Mouse (Mus musculus): ENCODE measurements around the gene Kat2a.

The Kat2a gene

DNA sequence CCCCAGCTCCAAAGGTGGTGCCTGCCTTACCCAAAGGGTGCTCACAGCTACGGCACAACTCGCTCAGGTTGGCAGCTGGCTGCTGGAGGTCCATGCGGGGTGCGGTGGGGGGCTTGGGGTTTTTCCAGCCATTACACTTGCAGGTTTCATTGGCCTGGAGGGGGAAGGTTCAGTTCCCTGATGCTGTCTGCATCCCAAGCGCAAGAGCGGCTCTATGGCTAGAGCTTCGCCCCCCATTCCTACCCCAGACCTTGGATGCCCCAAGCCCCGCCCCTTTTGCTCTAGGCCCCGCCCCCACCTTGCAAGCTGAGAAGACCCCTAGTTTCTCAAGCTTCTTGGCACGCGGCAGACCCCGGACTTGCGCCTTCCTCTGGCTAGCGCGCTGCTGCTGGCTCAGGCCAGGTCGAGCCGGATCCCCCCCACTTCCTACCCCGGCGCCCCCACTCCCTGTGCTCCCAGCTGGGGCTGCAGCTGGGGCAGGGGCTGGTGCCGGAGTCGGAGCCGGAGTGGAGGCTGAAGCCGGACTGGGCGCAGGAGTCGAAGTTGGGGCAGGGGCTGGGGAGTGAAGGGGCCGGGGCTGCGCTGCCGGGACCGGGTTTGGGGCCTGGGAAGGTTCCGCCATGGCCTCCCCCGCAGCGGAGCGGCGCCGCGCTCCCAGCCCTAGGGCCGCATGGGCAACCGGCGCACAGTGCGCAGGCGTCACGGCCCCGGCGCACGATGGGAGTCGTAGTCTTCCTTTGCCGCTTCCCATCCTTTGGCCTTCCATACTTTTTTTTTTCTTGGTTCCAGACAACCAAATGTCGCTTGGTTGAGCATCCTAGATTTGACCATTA, at the start of gene Kat2a:
TSS of gene Kat2a (minus strand) at position 683 of the 833 bp plus-strand sequence.
- peak; percentile 77 to 88 for DNase-seq (ENCODE audit: low spot score in 2 of 2)

DNA sequence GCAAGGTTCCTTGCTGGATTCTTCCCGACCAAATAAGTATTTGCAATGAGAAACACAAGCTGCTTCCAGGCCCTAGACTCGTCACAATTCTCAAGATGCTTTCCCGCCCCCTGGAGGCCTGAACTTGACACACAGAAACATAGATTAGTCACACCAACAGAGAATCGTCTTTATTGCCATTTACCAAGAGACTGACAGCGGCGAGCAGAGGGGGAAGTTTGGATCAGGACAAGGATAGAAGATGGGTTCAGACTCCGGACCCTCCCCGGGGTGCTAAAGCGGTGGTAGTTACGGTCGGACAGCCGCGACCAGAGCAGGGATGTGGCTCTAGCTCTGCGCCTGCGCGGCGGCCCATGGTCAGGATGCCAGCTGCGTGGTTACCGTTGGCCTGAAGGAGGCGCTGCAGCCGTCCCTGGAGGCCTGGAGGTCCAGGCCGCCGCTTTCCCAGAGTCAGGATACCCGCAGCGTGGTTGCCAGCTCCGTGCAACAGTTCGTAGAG, 49.3 kb upstream of the Kat2a start:
- peak; percentile 81 to 94 for DNase-seq (ENCODE audit: low spot score in 2 of 2)

DNA sequence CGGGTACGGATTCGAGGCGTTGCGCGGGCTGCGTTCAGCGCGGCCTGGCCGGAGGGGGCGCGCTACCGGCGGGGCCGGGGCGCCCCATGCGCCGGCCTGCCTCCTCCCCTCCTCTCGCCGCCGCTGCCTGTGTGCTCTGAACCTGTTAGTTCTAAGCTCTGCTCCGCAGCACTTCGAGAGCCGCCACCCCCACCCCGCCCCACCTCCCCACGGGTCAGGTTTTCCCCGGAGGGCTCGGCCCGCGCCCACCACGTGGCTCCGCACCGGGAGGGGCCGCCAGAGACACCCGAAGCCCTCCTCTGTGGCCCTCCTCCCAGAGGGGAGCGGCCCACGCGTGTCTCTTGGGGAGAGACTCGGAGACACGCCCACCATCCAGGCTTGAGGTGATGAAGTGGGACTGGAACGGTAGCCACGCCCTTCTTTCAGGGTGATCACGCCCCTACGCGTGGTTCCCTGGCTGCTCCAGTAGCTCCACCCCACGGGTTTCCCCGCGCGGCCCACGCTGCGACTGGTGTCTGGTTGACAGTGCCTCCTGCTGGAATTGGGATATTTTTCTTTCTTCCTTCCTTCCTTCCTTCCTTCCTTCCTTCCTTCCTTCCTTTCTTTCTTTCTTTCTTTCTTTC, 47.5 kb upstream of the Kat2a start, which contains the start of gene Kcnh4:
TSS of gene Kcnh4 (minus strand) at position 332 of the 623 bp plus-strand sequence.
- DNase-seq (ENCODE audit: low spot score in 2 of 2): peak; percentile 72 to 81

DNA sequence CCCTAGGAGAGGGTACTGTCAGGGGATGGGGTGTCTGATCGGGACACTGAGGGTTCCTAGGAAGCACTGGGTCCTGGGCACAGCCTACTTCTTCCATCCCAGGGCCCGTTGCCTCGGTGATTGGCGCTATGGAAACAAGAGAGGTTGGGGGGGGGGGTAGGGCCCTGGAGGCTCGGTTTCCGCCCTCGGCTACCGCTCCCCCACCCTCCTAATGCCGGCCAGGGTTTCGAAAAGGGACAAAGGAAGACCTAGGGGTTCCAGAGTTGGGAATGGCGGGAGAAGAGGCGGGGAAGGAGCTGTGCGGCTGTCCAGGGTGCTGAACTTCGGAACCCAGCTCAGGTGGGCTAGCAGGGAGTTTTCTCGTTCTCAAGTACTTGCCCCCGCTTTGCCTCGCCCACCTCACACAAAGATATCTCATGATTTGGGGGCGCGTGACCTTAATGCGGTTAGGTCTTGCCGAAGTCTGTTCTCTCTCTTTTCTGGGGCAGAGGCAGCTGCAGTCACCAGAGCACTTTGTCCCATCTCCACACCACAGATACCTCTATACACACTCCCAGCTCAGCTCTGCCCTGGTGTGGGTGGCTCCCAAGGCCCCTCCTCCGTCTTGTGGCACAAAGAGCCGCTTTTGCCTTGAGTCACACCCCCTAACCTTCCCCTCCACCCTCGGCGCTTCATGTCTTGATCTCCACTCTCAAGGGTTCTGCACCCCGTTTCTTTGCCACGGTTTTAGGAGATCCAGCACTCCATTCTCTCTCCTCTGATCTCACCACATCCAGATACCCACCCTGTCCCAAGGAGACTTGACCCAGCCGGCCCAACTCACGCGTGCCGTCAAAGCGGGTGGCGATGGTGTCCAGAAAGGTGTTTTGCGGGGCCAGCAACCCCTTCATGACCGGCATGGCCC, 46.7 kb upstream of the Kat2a start:
- peak in 1 of 2 experiments; percentile 76 for DNase-seq (ENCODE audit: low spot score in 2 of 2)

DNA sequence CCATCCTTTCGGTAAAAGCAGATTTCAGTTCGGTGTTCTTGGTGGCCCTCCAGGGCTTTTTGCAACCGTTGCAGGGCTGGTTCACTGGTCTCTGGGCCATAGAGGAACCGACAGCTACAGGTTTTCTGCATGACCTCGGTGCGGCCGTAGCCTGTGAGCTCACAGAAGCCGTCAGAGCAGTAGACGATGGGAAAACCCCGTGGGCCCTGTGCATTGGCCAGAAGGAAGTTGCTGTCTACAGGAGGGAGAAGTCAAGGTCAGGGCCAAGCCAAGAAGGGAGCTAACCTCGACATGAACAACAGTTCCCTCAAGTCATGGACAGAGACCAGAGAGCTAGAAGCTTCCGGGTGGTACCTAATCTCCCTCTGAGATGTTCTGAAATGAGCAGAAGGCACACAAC, 45.3 kb upstream of the Kat2a start:
- DNase-seq (ENCODE audit: low spot score in 2 of 2): no peak

DNA sequence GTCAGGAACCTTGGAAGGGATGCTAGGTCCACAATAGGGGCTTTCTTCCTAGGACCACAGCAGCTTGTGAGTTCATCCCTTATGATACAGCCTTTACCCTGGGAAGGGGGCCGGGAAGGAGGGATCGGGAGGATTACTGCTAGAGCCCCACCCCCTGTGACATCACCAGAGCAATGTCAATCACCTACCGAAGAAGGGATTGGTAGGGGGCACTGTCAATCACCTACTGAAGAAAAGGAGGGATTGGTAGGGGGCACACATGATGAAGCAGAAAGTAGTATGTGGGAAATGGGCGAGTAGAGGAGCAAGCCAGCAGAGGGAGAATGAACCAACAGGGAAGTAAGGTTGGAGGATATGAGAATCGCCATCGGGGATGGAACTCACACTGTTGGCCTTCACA, 44.2 kb upstream of the Kat2a start:
- no peak for DNase-seq (ENCODE audit: low spot score in 2 of 2)

DNA sequence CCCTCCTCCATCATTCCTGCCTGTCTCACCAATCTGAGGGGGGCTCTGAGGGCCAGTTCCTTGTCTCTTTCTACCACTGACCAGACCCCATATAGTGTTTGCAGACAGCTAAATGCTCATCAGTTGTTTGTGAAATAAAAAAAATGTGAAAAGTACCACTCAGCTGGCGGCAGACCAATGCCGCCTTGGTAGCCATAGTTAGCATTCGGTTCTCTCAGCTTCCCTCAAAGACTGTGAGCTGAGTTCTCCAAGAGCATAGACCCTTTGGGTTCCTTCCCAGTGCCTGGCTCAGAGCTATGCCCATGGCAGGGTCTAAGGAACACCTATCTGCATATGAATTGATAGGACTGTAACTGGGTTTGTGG, 42.4 kb upstream of the Kat2a start:
- no peak for DNase-seq (ENCODE audit: low spot score in 2 of 2)

DNA sequence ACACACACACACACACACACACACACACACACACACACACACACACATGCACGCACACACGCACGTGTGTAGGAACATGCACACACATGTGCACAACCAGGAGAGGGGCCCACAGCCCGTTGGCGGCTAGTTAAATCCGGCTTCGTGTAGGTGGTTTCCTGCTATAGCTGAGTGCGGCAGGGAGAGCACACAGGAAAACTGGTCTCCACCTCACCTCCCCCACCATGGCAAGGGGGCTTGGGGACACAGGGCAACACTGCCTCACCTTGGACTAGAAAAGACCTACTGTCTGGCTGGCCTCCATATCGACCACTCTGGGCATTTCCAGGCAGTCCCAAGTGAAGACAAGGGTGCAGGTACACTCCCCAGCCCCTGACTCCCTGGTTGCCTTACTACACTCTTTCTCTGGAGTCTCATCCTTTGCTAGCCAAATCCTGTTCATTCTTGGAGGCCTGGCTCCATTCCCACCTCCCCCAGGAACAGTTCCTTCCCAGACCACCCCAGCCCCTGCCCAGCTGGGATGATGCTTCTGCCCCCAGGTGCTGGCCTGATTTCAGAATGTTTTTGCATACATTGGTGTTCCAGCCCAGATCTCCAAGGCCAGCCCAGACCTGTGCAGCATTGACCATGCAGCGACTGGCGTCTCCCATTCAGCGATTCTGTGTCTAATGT, 41.9 kb upstream of the Kat2a start:
- DNase-seq (ENCODE audit: low spot score in 2 of 2): no peak

DNA sequence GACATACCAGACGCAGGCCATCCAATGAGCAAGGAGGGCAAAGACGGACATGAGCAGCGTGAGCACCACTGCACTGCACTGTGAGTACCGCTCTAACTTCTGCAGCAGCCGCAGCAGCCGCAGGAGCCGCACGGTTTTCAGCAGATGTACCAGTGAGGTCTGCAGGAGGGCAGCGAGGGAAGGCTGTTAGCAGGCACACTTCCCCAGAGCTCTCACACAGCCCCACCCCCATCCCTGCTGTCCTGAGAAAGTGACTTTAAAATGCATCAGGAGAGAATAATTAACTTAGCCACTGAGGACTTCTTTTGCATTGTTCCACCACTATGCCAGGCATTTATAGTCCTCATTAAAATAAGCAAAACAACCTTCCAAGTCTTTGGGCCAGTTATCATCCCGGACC, 40.0 kb upstream of the Kat2a start:
- no peak for DNase-seq (ENCODE audit: low spot score in 2 of 2)

DNA sequence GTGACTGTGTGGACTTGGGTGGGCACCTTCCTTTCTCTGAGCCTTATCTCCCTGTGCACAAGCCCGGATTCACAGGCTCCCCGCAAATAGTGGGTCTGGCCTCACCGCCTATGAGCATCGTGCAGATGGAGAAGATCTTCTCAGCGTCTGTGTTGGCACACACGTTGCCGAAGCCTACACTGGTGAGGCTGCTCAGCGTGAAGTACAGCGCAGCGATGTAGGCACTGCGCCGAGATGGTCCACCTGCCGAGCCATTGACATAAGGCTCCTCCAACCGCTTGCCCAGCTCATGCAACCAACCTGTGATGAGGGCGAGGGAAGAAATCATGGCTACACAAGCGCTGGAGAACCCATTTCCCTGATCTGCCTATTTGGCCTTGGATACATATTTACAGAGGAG, 37.9 kb upstream of the Kat2a start:
- DNase-seq (ENCODE audit: low spot score in 2 of 2): no peak

DNA sequence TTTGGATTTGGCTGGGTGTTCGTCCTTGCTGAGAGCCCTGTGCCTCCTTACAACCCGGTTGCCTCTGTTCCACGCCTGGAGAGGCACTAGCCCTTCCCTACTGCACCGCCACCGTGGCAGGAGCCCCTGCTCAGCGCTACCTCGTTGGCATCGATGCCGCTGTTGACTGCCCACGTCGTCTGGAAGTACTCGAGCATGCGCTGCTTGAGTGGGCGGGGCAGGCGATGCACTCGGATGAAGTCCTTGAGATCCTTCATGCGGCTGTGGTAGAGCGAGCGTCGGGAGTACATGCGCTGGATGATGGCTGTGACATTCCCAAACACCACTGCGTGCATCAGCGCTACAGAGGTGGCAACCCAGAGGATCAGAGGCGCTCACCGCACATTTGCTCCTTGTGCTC, 37.2 kb upstream of the Kat2a start:
- no peak for DNase-seq (ENCODE audit: low spot score in 2 of 2)

DNA sequence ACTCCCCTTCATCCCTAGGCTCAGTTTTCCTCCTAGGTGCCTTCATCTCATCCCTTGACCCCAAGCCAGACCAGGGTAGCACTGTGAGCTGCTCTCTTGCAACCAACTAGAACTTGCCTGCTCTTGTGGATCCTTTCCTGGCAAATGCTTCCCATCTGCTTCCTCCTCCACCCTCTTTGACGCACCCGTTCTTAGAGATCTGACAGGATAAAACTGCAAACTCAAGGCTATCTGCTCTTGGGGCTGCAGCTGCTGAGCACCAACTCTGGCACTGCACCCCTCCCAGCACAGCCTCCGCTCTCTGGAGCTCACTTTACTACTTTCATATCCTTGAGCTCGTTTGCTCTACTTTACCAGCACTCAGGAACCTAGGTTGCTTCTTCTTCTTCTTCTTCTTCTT, 36.4 kb upstream of the Kat2a start:
- no peak for DNase-seq (ENCODE audit: low spot score in 2 of 2)

DNA sequence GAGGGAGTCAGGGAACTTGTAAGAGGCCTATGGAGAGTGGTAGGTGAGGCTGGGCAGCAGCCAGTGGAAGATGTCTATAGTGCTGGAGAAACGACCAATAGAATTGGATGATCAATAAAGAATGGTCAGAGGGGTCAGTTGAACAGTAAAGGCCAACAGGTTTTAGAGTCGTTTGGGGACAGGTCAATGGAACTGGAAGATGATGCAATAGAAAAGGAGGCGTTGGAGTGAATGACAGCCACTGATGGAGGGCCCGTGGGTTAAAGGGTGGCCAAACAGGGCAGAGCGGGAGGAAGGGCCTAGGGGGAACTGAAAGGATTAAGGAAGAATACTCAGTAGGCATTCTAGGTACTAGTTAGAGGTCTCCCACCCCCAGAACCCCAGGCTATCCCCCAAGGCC, 34.8 kb upstream of the Kat2a start:
- no peak for DNase-seq (ENCODE audit: low spot score in 2 of 2)

DNA sequence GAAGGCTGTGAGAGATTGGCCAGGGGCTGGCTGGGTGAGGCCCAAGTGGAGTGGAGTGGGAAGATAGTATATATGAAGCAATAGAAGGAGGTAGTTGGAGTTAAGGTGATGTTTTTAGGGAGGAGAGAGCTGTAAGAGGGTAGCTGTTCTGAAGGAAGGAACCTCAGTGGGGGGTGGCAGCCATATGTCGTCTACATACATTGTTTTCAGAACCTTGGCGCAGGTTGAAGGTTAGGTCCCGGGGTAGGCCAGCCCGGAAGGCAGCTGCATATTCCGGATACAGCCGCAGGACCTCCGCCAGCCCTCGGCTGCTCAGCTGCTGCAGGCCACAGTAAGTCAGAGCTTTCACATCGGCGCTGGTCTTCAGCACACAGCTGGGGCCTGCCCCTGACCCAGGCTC, 34.3 kb upstream of the Kat2a start:
- no peak for DNase-seq (ENCODE audit: low spot score in 2 of 2)

DNA sequence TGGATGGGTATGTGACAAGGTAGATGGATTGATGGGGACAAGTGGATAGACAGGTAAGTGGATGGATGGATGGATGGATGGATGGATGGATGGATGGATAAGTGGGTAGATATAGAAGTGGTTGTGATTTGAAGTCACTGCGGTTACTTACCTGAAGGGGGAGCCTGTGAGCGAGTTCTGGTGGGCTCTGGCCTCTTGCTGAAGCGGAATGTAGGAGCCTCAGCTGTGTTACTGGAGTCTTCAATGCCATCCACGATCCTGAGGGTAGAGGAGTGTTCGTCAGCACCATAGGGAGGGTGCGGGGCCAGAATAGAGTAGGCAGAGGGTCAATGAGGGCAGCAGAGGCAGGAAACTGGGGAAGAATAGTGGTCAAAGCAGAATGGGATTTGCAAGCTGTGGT, 32.8 kb upstream of the Kat2a start:
- DNase-seq (ENCODE audit: low spot score in 2 of 2): peak; percentile 51 to 79

DNA sequence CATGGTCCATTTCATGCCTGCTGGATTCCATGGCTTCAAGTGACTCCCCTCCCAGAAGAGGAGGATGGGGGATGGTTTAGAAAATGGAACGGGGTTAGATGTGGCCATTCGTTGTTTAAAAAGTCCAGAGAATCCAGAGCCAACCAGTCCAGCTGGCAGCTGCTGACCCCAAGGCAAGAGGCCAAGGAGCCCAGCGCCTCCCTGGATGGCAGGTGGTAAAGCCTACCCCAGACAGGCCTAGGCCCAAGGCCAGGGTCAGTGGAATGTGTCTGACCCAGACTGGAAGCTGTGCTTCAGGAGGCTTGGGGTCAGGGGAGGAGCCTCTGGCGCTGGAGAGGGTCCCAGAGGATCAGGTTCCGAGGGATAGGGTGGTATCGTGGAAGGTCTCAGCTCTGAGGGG, 29.1 kb upstream of the Kat2a start:
- DNase-seq (ENCODE audit: low spot score in 2 of 2): no peak

DNA sequence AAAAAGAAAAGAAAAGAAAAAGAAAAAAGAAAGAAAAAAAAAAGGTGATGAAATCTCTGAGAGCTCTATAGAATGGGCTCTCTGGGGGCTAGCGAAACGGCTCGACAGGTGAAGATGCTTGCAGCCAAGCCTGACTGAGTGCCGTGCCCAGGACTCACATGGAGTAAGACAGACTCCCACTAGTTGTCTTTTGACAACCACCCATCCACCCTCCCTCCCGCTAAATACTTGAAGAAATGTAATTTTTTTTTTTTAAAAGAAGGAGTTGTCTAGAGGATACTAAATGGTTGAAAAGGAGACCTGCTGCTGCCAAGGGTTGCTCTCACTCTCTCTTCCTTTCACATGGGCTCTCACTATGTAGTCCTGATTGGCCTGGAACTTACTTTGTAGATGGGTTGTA, 26.5 kb upstream of the Kat2a start:
- no peak for DNase-seq (ENCODE audit: low spot score in 2 of 2)

DNA sequence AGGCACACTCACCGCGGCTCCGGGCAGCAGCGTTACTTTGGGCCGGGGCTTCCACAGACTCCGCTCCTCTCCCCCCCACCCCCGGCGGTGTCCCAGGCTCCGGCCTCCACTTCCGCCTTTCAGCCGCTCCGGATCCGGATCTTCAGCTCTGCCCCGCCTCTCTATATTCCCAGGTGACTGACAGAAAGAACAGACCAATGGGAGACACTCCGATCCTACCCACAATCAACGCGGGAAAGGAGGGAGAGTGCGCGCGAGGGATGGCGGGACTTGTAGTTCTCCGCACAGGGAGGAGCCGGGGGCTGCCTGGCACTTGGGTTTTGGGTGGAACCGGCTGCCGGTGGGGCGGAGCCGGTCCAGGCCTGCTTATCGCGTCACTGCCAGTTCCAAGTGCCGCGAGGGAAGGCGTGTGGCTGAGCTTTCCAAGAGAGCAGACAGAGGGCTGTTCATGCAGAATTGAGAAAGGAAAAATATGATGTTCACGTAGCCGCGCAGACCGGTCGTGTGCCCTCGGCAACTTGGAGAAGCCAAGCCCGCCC, 25.9 kb upstream of the Kat2a start, which contains the start of gene Rab5c:
TSS of gene Rab5c (minus strand) at position 150 of the 539 bp plus-strand sequence.
- peak; percentile 98 for DNase-seq (ENCODE audit: low spot score in 2 of 2)

DNA sequence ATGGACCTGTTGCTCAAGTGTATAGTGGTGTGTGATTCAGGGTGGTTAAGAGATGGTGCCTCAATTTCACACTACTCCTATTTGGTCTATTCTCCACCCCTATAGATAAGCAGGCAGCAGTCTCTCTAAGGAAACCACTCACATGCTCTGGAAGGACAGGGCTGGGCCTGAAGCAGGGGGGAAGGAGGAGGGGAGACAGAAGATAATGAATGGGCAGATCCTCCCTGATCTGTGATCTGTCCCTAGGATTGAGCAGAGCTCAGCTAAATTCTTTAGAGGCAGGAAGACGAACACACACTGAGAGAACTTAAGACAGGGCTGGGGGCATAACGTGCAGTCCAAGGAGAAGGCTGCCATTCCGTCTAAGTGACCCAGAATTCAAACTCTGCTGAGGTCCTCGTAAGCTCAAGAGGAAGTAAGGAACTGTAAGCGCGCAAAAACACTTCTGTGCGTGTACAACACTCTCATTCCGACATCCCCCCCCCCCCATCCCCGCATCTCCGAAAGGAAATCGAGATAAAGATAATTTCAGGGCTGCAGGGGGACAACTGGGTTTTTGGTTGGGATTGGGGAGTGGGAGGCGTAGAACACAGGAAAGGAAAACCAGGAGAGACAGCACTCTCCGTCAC, 25.0 kb upstream of the Kat2a start:
- peak in 1 of 2 experiments; percentile 46 for DNase-seq (ENCODE audit: low spot score in 2 of 2)

DNA sequence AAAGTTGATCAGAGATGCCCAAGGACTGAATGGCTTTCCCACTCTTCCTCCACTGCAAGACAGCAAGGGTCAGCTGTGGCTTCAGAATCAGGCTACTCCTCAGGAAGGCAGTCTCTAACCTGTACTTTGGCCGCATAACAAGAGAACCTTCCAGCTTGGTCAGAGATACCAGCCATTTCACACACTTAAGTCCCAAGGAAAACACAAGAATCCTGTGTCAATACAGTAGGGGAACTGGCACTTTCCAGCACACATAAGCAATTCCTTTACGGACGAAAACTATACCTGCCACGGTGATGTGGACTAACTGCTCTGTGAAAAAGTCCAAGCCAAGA, 24.4 kb upstream of the Kat2a start:
- no peak for DNase-seq (ENCODE audit: low spot score in 2 of 2)
